In the genomic region with DNA sequence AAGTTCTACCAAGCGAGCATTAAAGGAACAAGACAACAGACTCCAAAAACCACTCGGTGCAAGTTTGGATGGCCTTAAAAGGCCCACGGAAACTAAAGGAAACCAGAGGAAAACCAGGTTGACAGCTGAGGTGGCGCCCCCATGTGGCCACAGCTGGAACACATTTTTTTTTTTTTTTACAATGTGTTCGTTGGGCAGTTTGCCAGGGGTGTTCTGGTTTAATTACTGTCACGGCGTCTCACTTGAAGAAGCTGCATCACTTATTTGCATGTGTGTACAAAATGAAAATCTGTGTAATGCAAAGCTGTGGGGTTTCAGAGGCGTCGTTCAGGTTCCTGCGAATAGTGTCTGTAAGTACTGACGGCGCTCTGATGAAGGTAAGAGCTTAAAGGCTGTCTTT, we compare ENCODE assay signal across 10 mouse cellular contexts.
DNase-seq lines count a peak whose midpoint lies in the region; ATAC-seq and TF ChIP-seq lines count a peak whose summit lies in the region.
"Had no signal": no experiment of that assay in that cellular context is flagged by ENCODE, and none has a peak within 500 bp of the region (broad histone marks: within the 10 kb centered on the region; RNA-seq: fewer than 3 reads in every experiment).

No protein-coding gene starts in this region.

- no peak overlapping the region for H3K9ac ChIP-seq in forebrain, embryonic 11.5 days (ENCODE audit: low read length)
- H3K9ac ChIP-seq in forebrain, embryonic 15.5 days (replicated peaks), result no peak overlapping the region
- no peak overlapping the region for H3K9ac ChIP-seq in liver, embryonic 14.5 days (replicated peaks)
- no peak overlapping the region for H3K9ac ChIP-seq in liver, embryonic 12.5 days
- H3K9ac ChIP-seq in midbrain, embryonic 15.5 days, result no peak overlapping the region
- H3K9ac ChIP-seq: limb, embryonic 12.5 days had no signal

- 56% methylated on average over 12 of the region's 12 CpGs for WGBS in forebrain, embryonic 11.5 days
- 23% methylated on average over 12 of the region's 12 CpGs for whole genome bisulfite sequencing in forebrain, embryonic 15.5 days
- WGBS in liver, embryonic 14.5 days (ENCODE audit: insufficient replicate concordance), result 58% methylated on average over 12 of the region's 12 CpGs
- 58% methylated on average over 12 of the region's 12 CpGs for WGBS in liver, embryonic 12.5 days (ENCODE audit: insufficient replicate concordance)
- 36% methylated on average over 12 of the region's 12 CpGs for WGBS in midbrain, embryonic 15.5 days

- ATAC-seq in forebrain, embryonic 11.5 days (replicated peaks; ENCODE audit: low FRiP score), result no peak
- ATAC-seq in forebrain, embryonic 15.5 days (replicated peaks), result no peak
- no peak for ATAC-seq in liver, embryonic 14.5 days (ENCODE audit: insufficient read depth)
- no peak for ATAC-seq in liver, embryonic 12.5 days
- no peak for ATAC-seq in midbrain, embryonic 15.5 days (replicated peaks)

- no peak overlapping the region for H3K4me2 ChIP-seq in forebrain, embryonic 11.5 days (ENCODE audit: low read depth, low read length, severe bottlenecking)
- no peak overlapping the region for H3K4me2 ChIP-seq in forebrain, embryonic 15.5 days (replicated peaks)
- no peak overlapping the region for H3K4me2 ChIP-seq in liver, embryonic 14.5 days (ENCODE audit: low read depth)
- no peak overlapping the region for H3K4me2 ChIP-seq in liver, embryonic 12.5 days
- 0 out of 2 replicates have a peak overlapping the region, but pooled peaks have one; percentile 4 for H3K4me2 ChIP-seq in midbrain, embryonic 15.5 days
- H3K4me2 ChIP-seq: limb, embryonic 12.5 days had no signal

- H3K27me3 ChIP-seq in forebrain, embryonic 11.5 days (ENCODE audit: control insufficient read depth, insufficient read depth, low read length), result no peaks in the 10 kb centered on the region
- H3K27me3 ChIP-seq in forebrain, embryonic 15.5 days, result no peaks in the 10 kb centered on the region
- no peaks in the 10 kb centered on the region for H3K27me3 ChIP-seq in liver, embryonic 14.5 days (ENCODE audit: control insufficient read depth, insufficient read depth, low read length)
- no peaks in the 10 kb centered on the region for H3K27me3 ChIP-seq in liver, embryonic 12.5 days (replicated peaks)
- no peaks in the 10 kb centered on the region for H3K27me3 ChIP-seq in midbrain, embryonic 15.5 days (replicated peaks)
- H3K27me3 ChIP-seq: limb, embryonic 12.5 days had no signal

- peak; percentile 68 for DNase-seq in forebrain, embryonic 11.5 days (ENCODE audit: low spot score)
- no peak for DNase-seq in liver, embryonic 14.5 days (ENCODE audit: low read depth in 3 of 3, low spot score in 3 of 3)
- DNase-seq in brain, adult 2 months (ENCODE audit: low read depth, low spot score), result peak; percentile 16
- DNase-seq in heart, adult 8-10 months (ENCODE audit: low spot score), result no peak
- DNase-seq in thymus, adult 18-20 months, result no peak

- 0 out of 2 replicates have a peak, but pooled peaks cover 4% of the 10 kb centered on the region for H3K4me1 ChIP-seq in forebrain, embryonic 11.5 days (replicated peaks; ENCODE audit: control insufficient read depth, insufficient read depth, low read length)
- peaks cover 5% of the 10 kb centered on the region; the same call in 1 of the 2 replicates for H3K4me1 ChIP-seq in forebrain, embryonic 15.5 days
- no peaks in the 10 kb centered on the region for H3K4me1 ChIP-seq in liver, embryonic 14.5 days (replicated peaks; ENCODE audit: control insufficient read depth in 2 of 2, insufficient read depth in 2 of 2, low read length in 1 of 2)
- no peaks in the 10 kb centered on the region for H3K4me1 ChIP-seq in liver, embryonic 12.5 days
- peaks cover 10% of the 10 kb centered on the region; the same call in 1 of the 2 replicates for H3K4me1 ChIP-seq in midbrain, embryonic 15.5 days
- H3K4me1 ChIP-seq: limb, embryonic 12.5 days had no signal

- no peaks in the 10 kb centered on the region for H3K9me3 ChIP-seq in forebrain, embryonic 11.5 days (ENCODE audit: control insufficient read depth, low read length)
- no peaks in the 10 kb centered on the region for H3K9me3 ChIP-seq in forebrain, embryonic 15.5 days
- H3K9me3 ChIP-seq in liver, embryonic 14.5 days (ENCODE audit: control insufficient read depth, low read length), result no peaks in the 10 kb centered on the region
- no peaks in the 10 kb centered on the region for H3K9me3 ChIP-seq in liver, embryonic 12.5 days (replicated peaks)
- no peaks in the 10 kb centered on the region for H3K9me3 ChIP-seq in midbrain, embryonic 15.5 days
- H3K9me3 ChIP-seq: limb, embryonic 12.5 days had no signal

- TF ChIP-seq CTCF in liver, embryonic 14.5 days (IDR thresholded peaks at IDR 0.05; ENCODE audit: low read depth), result peak; percentile 66

- no peak overlapping the region for H3K4me3 ChIP-seq in forebrain, embryonic 11.5 days (ENCODE audit: low read depth, low read length)
- no peak overlapping the region for H3K4me3 ChIP-seq in forebrain, embryonic 15.5 days
- H3K4me3 ChIP-seq in liver, embryonic 14.5 days (ENCODE audit: insufficient read depth in 1 of 2, low read depth in 2 of 2, low read length in 2 of 2), result no peak overlapping the region
- H3K4me3 ChIP-seq in liver, embryonic 12.5 days, result no peak overlapping the region
- no peak overlapping the region for H3K4me3 ChIP-seq in midbrain, embryonic 15.5 days
- H3K4me3 ChIP-seq: limb, embryonic 12.5 days had no signal

- TF ChIP-seq EP300 in liver, embryonic 14.5 days (IDR thresholded peaks at IDR 0.05; ENCODE audit: low read depth), result no peak

- H3K27ac ChIP-seq in forebrain, embryonic 11.5 days (ENCODE audit: low read depth, low read length), result no peak overlapping the region
- H3K27ac ChIP-seq in forebrain, embryonic 15.5 days (replicated peaks), result no peak overlapping the region
- no peak overlapping the region for H3K27ac ChIP-seq in liver, embryonic 14.5 days
- H3K27ac ChIP-seq in liver, embryonic 12.5 days, result no peak overlapping the region
- no peak overlapping the region for H3K27ac ChIP-seq in midbrain, embryonic 15.5 days
- H3K27ac ChIP-seq: limb, embryonic 12.5 days had no signal

- H3K36me3 ChIP-seq in forebrain, embryonic 11.5 days (ENCODE audit: control insufficient read depth, insufficient read depth, low read length), result no peaks in the 10 kb centered on the region
- no peaks in the 10 kb centered on the region for H3K36me3 ChIP-seq in forebrain, embryonic 15.5 days
- H3K36me3 ChIP-seq in liver, embryonic 14.5 days (replicated peaks; ENCODE audit: control insufficient read depth, insufficient read depth, low read depth), result no peaks in the 10 kb centered on the region
- no peaks in the 10 kb centered on the region for H3K36me3 ChIP-seq in liver, embryonic 12.5 days
- H3K36me3 ChIP-seq in midbrain, embryonic 15.5 days (replicated peaks), result no peaks in the 10 kb centered on the region
- H3K36me3 ChIP-seq: G1E; limb, embryonic 12.5 days had no signal

Comparison
In these comparisons a context has a peak if more than half of its experiments do, and no peak if none do; other contexts are left out.
1. DNase-seq: peak in forebrain, embryonic 11.5 days (single experiment) and brain, adult 2 months (single experiment); none in liver, embryonic 14.5 days (0 of 3), heart, adult 8-10 months (single experiment) and thymus, adult 18-20 months (0 of 2).